Mouse (Mus musculus): ENCODE results near the gene Fam76b. TPM values are rescaled to one million over a fixed set of nuclear protein-coding genes. Genes with fewer than 3 reads are reported as not detected.
A peak's percentile ranks its signal among the peaks of the same experiment; 100 is the strongest.
"Not testable (repeated sequence)": the region's sequence is repeated elsewhere in the genome, so short reads cannot be mapped to it uniquely, and the experiment has no call there.

Gene Fam76b
- polyA plus RNA-seq (2012; rRNA removed) = 8.5 and 19.2 TPM in 2 replicates

DNA sequence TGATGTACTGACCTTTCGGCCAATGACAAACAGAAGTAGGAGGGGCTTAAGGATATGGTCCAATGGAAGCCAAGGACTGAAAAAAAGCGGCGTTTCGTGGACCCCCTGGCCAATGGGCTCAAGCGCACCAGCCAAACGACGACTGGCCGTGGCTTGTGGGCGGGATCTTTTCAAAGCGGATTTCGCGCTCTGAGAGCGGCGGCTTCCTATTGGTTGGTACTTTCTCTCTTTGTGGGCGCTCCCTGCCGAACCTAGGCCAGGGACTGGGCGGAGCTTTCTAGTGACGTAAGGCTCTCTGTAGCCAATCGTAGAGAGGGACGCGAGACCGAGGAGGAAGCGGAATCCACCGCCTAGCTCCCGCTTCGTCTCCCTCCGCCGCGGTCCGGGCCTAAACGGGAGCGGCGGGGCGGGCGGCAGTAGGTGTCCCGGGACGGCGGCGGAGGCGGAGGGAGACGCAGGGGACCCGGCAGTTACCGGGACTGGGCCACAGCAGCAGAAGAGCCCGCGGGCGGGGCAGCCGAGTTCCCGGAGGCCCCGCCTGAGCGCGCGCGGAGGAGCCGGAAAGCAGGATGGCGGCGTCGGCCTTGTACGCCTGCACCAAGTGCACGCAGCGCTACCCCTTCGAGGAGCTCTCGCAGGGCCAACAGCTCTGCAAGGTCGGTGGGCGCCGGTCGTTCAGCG, at the start of gene Fam76b:
Gene Fam76b, plus strand, starts transcription at position 311 of the 681 bp plus-strand sequence.
- H3K4me3 ChIP-seq (ENCODE audit: extremely low read depth, insufficient read depth, insufficient read length) = peak within 1 kb of the TSS; percentile 99
- H3K27ac ChIP-seq (ENCODE audit: insufficient read depth, low read length) = peak within 1 kb of the TSS; percentile 97
- peak; percentile 99 to 100 for DNase-seq (ENCODE audit: low read depth in 1 of 2, low spot score in 2 of 2)
- TF ChIP-seq CTCF (IDR thresholded peaks at IDR 0.05; ENCODE audit: extremely low read depth, insufficient read depth, insufficient read length, insufficient replicate concordance) (no peak), POLR2A (IDR thresholded peaks at IDR 0.05; ENCODE audit: low read depth, low read length) (peak; percentile 37)
- peaks cover 11% of the 10 kb centered on the region for H3K36me3 ChIP-seq (ENCODE audit: control insufficient read depth, insufficient read depth, low read length)
- under 1% methylated on average over 67 of the region's 67 CpGs for WGBS
- peaks cover 4% of the 10 kb centered on the region; the same call in 1 of the 2 replicates for H3K4me1 ChIP-seq (ENCODE audit: control insufficient read depth, insufficient read depth, insufficient read length)
- no peaks in the 10 kb centered on the region for H3K27me3 ChIP-seq (ENCODE audit: control insufficient read depth, insufficient read depth, low read length)

- no peak for TF ChIP-seq CTCF (IDR thresholded peaks at IDR 0.05; ENCODE audit: extremely low read depth, insufficient read depth, insufficient read length, insufficient replicate concordance)
- no peak for TF ChIP-seq POLR2A (IDR thresholded peaks at IDR 0.05; ENCODE audit: low read depth, low read length)
- Histone ChIP-seq H3K36me3 (ENCODE audit: control insufficient read depth, insufficient read depth, low read length) (peaks cover 7% of the 10 kb centered on the region), H3K4me1 (ENCODE audit: control insufficient read depth, insufficient read depth, insufficient read length) (no peaks in the 10 kb centered on the region), H3K27me3 (ENCODE audit: control insufficient read depth, insufficient read depth, low read length) (no peaks in the 10 kb centered on the region), H3K27ac (ENCODE audit: insufficient read depth, low read length) (no peak overlapping the region), H3K4me3 (ENCODE audit: extremely low read depth, insufficient read depth, insufficient read length) (no peak overlapping the region)
- no peak for DNase-seq (ENCODE audit: low read depth in 1 of 2, low spot score in 2 of 2)
- 97% methylated on average over 1 of the region's 1 CpGs for WGBS
Measured at GRCm38 (mm10) chr9:13781985-13782384, 45.5 kb upstream of the Fam76b start.

GRCm38 (mm10) chr9:13790864-13791263, 36.7 kb upstream of the Fam76b start:
- peaks cover 14% of the 10 kb centered on the region for H3K36me3 ChIP-seq (ENCODE audit: control insufficient read depth, insufficient read depth, low read length)
- 94% methylated on average over 8 of the region's 8 CpGs for WGBS
- DNase-seq (ENCODE audit: low read depth in 1 of 2, low spot score in 2 of 2); H3K4me3 ChIP-seq (ENCODE audit: extremely low read depth, insufficient read depth, insufficient read length); H3K27ac ChIP-seq (ENCODE audit: insufficient read depth, low read length); H3K27me3 ChIP-seq (ENCODE audit: control insufficient read depth, insufficient read depth, low read length); H3K4me1 ChIP-seq (ENCODE audit: control insufficient read depth, insufficient read depth, insufficient read length): not testable (repeated sequence)

DNA sequence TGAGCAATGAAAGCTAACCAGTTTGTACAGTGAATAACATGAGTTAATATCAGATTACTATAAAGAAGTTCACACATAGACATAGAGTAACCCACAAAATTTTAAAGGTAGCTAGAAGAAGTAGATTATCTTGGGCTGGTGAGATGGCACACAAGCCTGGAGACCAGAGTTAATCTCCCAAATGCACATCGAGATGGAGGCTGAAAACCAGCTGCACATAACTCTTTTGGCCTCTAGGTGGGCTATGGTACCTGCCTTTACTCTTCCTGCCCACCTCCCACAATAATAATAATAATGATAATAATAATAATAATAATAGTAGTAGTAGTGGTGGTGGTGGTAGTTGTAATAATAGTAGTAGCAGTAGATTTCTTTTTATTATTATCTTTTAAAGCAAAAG, 33.2 kb upstream of the Fam76b start:
- 73% methylated on average over 1 of the region's 1 CpGs for WGBS
- Histone ChIP-seq H3K36me3 (ENCODE audit: control insufficient read depth, insufficient read depth, low read length) (peaks cover 18% of the 10 kb centered on the region), H3K4me3 (ENCODE audit: extremely low read depth, insufficient read depth, insufficient read length) (no peak overlapping the region), H3K27me3 (ENCODE audit: control insufficient read depth, insufficient read depth, low read length) (no peaks in the 10 kb centered on the region), H3K4me1 (ENCODE audit: control insufficient read depth, insufficient read depth, insufficient read length) (no peaks in the 10 kb centered on the region), H3K27ac (ENCODE audit: insufficient read depth, low read length) (no peak overlapping the region)
- DNase-seq (ENCODE audit: low read depth in 1 of 2, low spot score in 2 of 2) = no peak
- no peak for TF ChIP-seq CTCF (IDR thresholded peaks at IDR 0.05; ENCODE audit: extremely low read depth, insufficient read depth, insufficient read length, insufficient replicate concordance)

GRCm38 (mm10) chr9:13794756-13795155, 32.8 kb upstream of the Fam76b start:
- no peaks in the 10 kb centered on the region for H3K4me1 ChIP-seq (ENCODE audit: control insufficient read depth, insufficient read depth, insufficient read length)
- peaks cover 18% of the 10 kb centered on the region for H3K36me3 ChIP-seq (ENCODE audit: control insufficient read depth, insufficient read depth, low read length)
- no peak overlapping the region for H3K27ac ChIP-seq (ENCODE audit: insufficient read depth, low read length)
- TF ChIP-seq CTCF (IDR thresholded peaks at IDR 0.05; ENCODE audit: extremely low read depth, insufficient read depth, insufficient read length, insufficient replicate concordance) = no peak
- TF ChIP-seq POLR2A (IDR thresholded peaks at IDR 0.05; ENCODE audit: low read depth, low read length) = no peak
- WGBS = 81% methylated on average over 2 of the region's 2 CpGs
- no peaks in the 10 kb centered on the region for H3K27me3 ChIP-seq (ENCODE audit: control insufficient read depth, insufficient read depth, low read length)
- no peak overlapping the region for H3K4me3 ChIP-seq (ENCODE audit: extremely low read depth, insufficient read depth, insufficient read length)
- no peak for DNase-seq (ENCODE audit: low read depth in 1 of 2, low spot score in 2 of 2)

- Histone ChIP-seq H3K4me3 (ENCODE audit: extremely low read depth, insufficient read depth, insufficient read length) (no peak overlapping the region), H3K4me1 (ENCODE audit: control insufficient read depth, insufficient read depth, insufficient read length) (no peaks in the 10 kb centered on the region), H3K27ac (ENCODE audit: insufficient read depth, low read length) (no peak overlapping the region), H3K27me3 (ENCODE audit: control insufficient read depth, insufficient read depth, low read length) (no peaks in the 10 kb centered on the region), H3K36me3 (ENCODE audit: control insufficient read depth, insufficient read depth, low read length) (peaks cover 32% of the 10 kb centered on the region)
- no peak for TF ChIP-seq CTCF (IDR thresholded peaks at IDR 0.05; ENCODE audit: extremely low read depth, insufficient read depth, insufficient read length, insufficient replicate concordance)
- no peak for TF ChIP-seq POLR2A (IDR thresholded peaks at IDR 0.05; ENCODE audit: low read depth, low read length)
- no peak for DNase-seq (ENCODE audit: low read depth in 1 of 2, low spot score in 2 of 2)
- WGBS = 90% methylated on average over 1 of the region's 1 CpGs
Measured at GRCm38 (mm10) chr9:13804480-13804879, 23.0 kb upstream of the Fam76b start.

- H3K4me3 ChIP-seq (ENCODE audit: extremely low read depth, insufficient read depth, insufficient read length) = no peak overlapping the region
- H3K4me1 ChIP-seq (ENCODE audit: control insufficient read depth, insufficient read depth, insufficient read length) = no peaks in the 10 kb centered on the region
- no peak overlapping the region for H3K27ac ChIP-seq (ENCODE audit: insufficient read depth, low read length)
- TF ChIP-seq POLR2A (IDR thresholded peaks at IDR 0.05; ENCODE audit: low read depth, low read length) (no peak), CTCF (IDR thresholded peaks at IDR 0.05; ENCODE audit: extremely low read depth, insufficient read depth, insufficient read length, insufficient replicate concordance) (no peak)
- H3K36me3 ChIP-seq (ENCODE audit: control insufficient read depth, insufficient read depth, low read length) = peaks cover 33% of the 10 kb centered on the region
- no peaks in the 10 kb centered on the region for H3K27me3 ChIP-seq (ENCODE audit: control insufficient read depth, insufficient read depth, low read length)
- DNase-seq (ENCODE audit: low read depth in 1 of 2, low spot score in 2 of 2) = no peak
- 95% methylated on average over 7 of the region's 7 CpGs for WGBS
Measured at GRCm38 (mm10) chr9:13806854-13807253, 20.7 kb upstream of the Fam76b start.
